Mouse (Mus musculus) midbrain, embryonic 12.5 days (tissue): ENCODE measurements around the gene St8sia1. TPM values are rescaled to one million over a fixed set of nuclear protein-coding genes. Genes with fewer than 3 reads are reported as not detected.

Source experiments
- ATAC-seq: fragments of 200-750 bp; cut with Nextera tagmentation; 2 replicates; pipeline ENCODE4 v1.8.0; 2017; ENCODE audit warnings: low read depth, moderate TSS enrichment, moderate library complexity; ENCODE audit not compliant: low FRiP score
- H3K27ac ChIP-seq: fragments of 300-500 bp; sonication (generic); replicated peaks from 2 replicates; pipeline ENCODE4 v1.5.1; 2016; ENCODE audit warnings: mild to moderate bottlenecking
- H3K27me3 ChIP-seq: fragments of 300-500 bp; sonication (generic); 2 replicates; pipeline ENCODE4 v1.6.1; 2016; ENCODE audit warnings: mild to moderate bottlenecking
- H3K36me3 ChIP-seq: fragments of 300-500 bp; sonication (generic); 2 replicates; pipeline ENCODE4 v1.6.1; 2016
- H3K4me1 ChIP-seq: fragments of 300-500 bp; sonication (generic); 2 replicates; pipeline ENCODE4 v1.6.1; 2016
- H3K4me2 ChIP-seq: fragments of 300-500 bp; sonication (generic); replicated peaks from 2 replicates; pipeline ENCODE4 v1.6.1; 2016; ENCODE audit warnings: mild to moderate bottlenecking, moderate library complexity
- H3K4me3 ChIP-seq: fragments of 300-500 bp; sonication (generic); 2 replicates; pipeline ENCODE4 v1.5.1; 2016; ENCODE audit warnings: mild to moderate bottlenecking
- H3K9ac ChIP-seq: fragments of 300-500 bp; sonication (generic); replicated peaks from 2 replicates; pipeline ENCODE4 v1.6.1; 2016; ENCODE audit warnings: mild to moderate bottlenecking, moderate library complexity
- H3K9me3 ChIP-seq: fragments of 300-500 bp; sonication (generic); 2 replicates; pipeline ENCODE4 v1.6.1; 2016; ENCODE audit warnings: mild to moderate bottlenecking
- WGBS: fragments of 180-500 bp; shearing (Covaris S2); methylation state at CpG from one replicate; pipeline ENCODE4 v1.1.7; 2016; 5-methylcytosine and 5-hydroxymethylcytosine counted together
- polyA plus RNA-seq: library from polyadenylated mRNA; unstranded; fragments of >200 nt; fragmentation: Nextera tagmentation; extraction: Ambion mirVana; gene quantifications from 2 replicates; pipeline ENCODE4 v1.2.1, GENCODE M21; 2016

Gene St8sia1
- polyA plus RNA-seq, 1 experiment from 2014 or later, result 7.9 TPM

GRCm38 (mm10) chr6:142869715-142870422 lies 94.4 kb downstream of the St8sia1 start:
- H3K9me3 ChIP-seq, result no peaks in the 10 kb centered on the region
- no peak overlapping the region for H3K4me2 ChIP-seq
- H3K4me1 ChIP-seq, result peaks cover 20% of the 10 kb centered on the region
- no peak overlapping the region for H3K27ac ChIP-seq
- no peak for ATAC-seq
- H3K4me3 ChIP-seq, result no peak overlapping the region
- H3K36me3 ChIP-seq, result 0 out of 2 replicates have a peak, but pooled peaks cover 3% of the 10 kb centered on the region
- H3K9ac ChIP-seq, result no peak overlapping the region
- no peaks in the 10 kb centered on the region for H3K27me3 ChIP-seq
- 87% methylated on average over 7 of the region's 7 CpGs for WGBS

- Histone ChIP-seq H3K4me1 (peaks cover 20% of the 10 kb centered on the region), H3K9ac (no peak overlapping the region; the same call in 1 of the 2 replicates), H3K36me3 (0 out of 2 replicates have a peak, but pooled peaks cover 9% of the 10 kb centered on the region), H3K27me3 (no peaks in the 10 kb centered on the region), H3K9me3 (no peaks in the 10 kb centered on the region), H3K27ac (peak overlapping the region; percentile 93), H3K4me3 (no peak overlapping the region), H3K4me2 (peak overlapping the region; percentile 29)
- 14% methylated on average over 9 of the region's 9 CpGs for WGBS
- ATAC-seq, result peak; percentile 85
Observed at GRCm38 (mm10) chr6:142867471-142868055, 96.7 kb downstream of the St8sia1 start.

- Histone ChIP-seq H3K4me3 (no peak overlapping the region), H3K27ac (peak overlapping the region; percentile 93), H3K9me3 (no peaks in the 10 kb centered on the region), H3K36me3 (peaks cover 14% of the 10 kb centered on the region; the same call in 1 of the 2 replicates), H3K9ac (no peak overlapping the region), H3K4me2 (peak overlapping the region; percentile 29), H3K27me3 (no peaks in the 10 kb centered on the region), H3K4me1 (peaks cover 20% of the 10 kb centered on the region)
- 95% methylated on average over 2 of the region's 2 CpGs for WGBS
- peak; percentile 51 for ATAC-seq
Observed at GRCm38 (mm10) chr6:142867023-142867422, 97.2 kb downstream of the St8sia1 start.

GRCm38 (mm10) chr6:142865199-142865598 lies 99.1 kb downstream of the St8sia1 start:
- H3K27ac ChIP-seq, result no peak overlapping the region
- peaks cover 16% of the 10 kb centered on the region; the same call in 1 of the 2 replicates for H3K36me3 ChIP-seq
- WGBS, result 93% methylated on average over 6 of the region's 6 CpGs
- no peaks in the 10 kb centered on the region for H3K27me3 ChIP-seq
- H3K9me3 ChIP-seq, result no peaks in the 10 kb centered on the region
- H3K4me1 ChIP-seq, result peaks cover 20% of the 10 kb centered on the region
- H3K9ac ChIP-seq, result no peak overlapping the region
- no peak for ATAC-seq
- H3K4me2 ChIP-seq, result no peak overlapping the region
- no peak overlapping the region for H3K4me3 ChIP-seq

GRCm38 (mm10) chr6:142863881-142864280 lies 100.4 kb downstream of the St8sia1 start:
- Histone ChIP-seq H3K9me3 (no peaks in the 10 kb centered on the region), H3K36me3 (peaks cover 16% of the 10 kb centered on the region; the same call in 1 of the 2 replicates), H3K27me3 (no peaks in the 10 kb centered on the region), H3K4me2 (no peak overlapping the region), H3K27ac (no peak overlapping the region), H3K4me1 (peaks cover 20% of the 10 kb centered on the region), H3K9ac (no peak overlapping the region), H3K4me3 (no peak overlapping the region)
- ATAC-seq, result no peak
- WGBS, result 93% methylated on average over 4 of the region's 4 CpGs

GRCm38 (mm10) chr6:142862265-142862664 lies 102.0 kb downstream of the St8sia1 start:
- H3K36me3 ChIP-seq, result peaks cover 16% of the 10 kb centered on the region; the same call in 1 of the 2 replicates
- no peak overlapping the region for H3K27ac ChIP-seq
- no peaks in the 10 kb centered on the region for H3K9me3 ChIP-seq
- no peak overlapping the region for H3K4me2 ChIP-seq
- H3K9ac ChIP-seq, result no peak overlapping the region
- H3K4me1 ChIP-seq, result peaks cover 10% of the 10 kb centered on the region
- H3K27me3 ChIP-seq, result no peaks in the 10 kb centered on the region
- ATAC-seq, result no peak
- WGBS, result 92% methylated on average over 3 of the region's 3 CpGs
- H3K4me3 ChIP-seq, result no peak overlapping the region

GRCm38 (mm10) chr6:142860396-142860795 lies 103.9 kb downstream of the St8sia1 start:
- H3K9me3 ChIP-seq, result no peaks in the 10 kb centered on the region
- H3K4me3 ChIP-seq, result no peak overlapping the region
- no peak overlapping the region for H3K4me2 ChIP-seq
- H3K36me3 ChIP-seq, result peaks cover 16% of the 10 kb centered on the region; the same call in 1 of the 2 replicates
- no peaks in the 10 kb centered on the region for H3K27me3 ChIP-seq
- H3K9ac ChIP-seq, result no peak overlapping the region
- peaks cover 14% of the 10 kb centered on the region; the same call in 1 of the 2 replicates for H3K4me1 ChIP-seq
- WGBS, result 100% methylated on average over 1 of the region's 1 CpGs
- no peak overlapping the region for H3K27ac ChIP-seq
- no peak for ATAC-seq

- peaks cover 14% of the 10 kb centered on the region; the same call in 1 of the 2 replicates for H3K4me1 ChIP-seq
- no peaks in the 10 kb centered on the region for H3K27me3 ChIP-seq
- H3K9me3 ChIP-seq, result no peaks in the 10 kb centered on the region
- H3K36me3 ChIP-seq, result peaks cover 13% of the 10 kb centered on the region; the same call in 1 of the 2 replicates
- H3K27ac ChIP-seq, result no peak overlapping the region
- no peak overlapping the region for H3K4me2 ChIP-seq
- no peak overlapping the region for H3K4me3 ChIP-seq
- ATAC-seq, result no peak
- no peak overlapping the region for H3K9ac ChIP-seq
- WGBS, result 89% methylated on average over 4 of the region's 4 CpGs
Observed at GRCm38 (mm10) chr6:142859946-142860345, 104.3 kb downstream of the St8sia1 start.

GRCm38 (mm10) chr6:142858937-142859336 lies 105.3 kb downstream of the St8sia1 start:
- Histone ChIP-seq H3K27ac (no peak overlapping the region), H3K4me1 (peaks cover 14% of the 10 kb centered on the region; the same call in 1 of the 2 replicates), H3K27me3 (no peaks in the 10 kb centered on the region), H3K9ac (no peak overlapping the region), H3K4me2 (no peak overlapping the region), H3K36me3 (peaks cover 13% of the 10 kb centered on the region; the same call in 1 of the 2 replicates), H3K4me3 (no peak overlapping the region), H3K9me3 (no peaks in the 10 kb centered on the region)
- 99% methylated on average over 2 of the region's 2 CpGs for WGBS
- no peak for ATAC-seq

- H3K4me3 ChIP-seq, result no peak overlapping the region
- ATAC-seq, result peak; percentile 80
- WGBS, result 65% methylated on average over 3 of the region's 3 CpGs
- peaks cover 14% of the 10 kb centered on the region; the same call in 1 of the 2 replicates for H3K4me1 ChIP-seq
- no peaks in the 10 kb centered on the region for H3K36me3 ChIP-seq
- H3K27me3 ChIP-seq, result no peaks in the 10 kb centered on the region
- no peak overlapping the region for H3K9ac ChIP-seq
- peak overlapping the region; percentile 67 for H3K27ac ChIP-seq
- no peaks in the 10 kb centered on the region for H3K9me3 ChIP-seq
- H3K4me2 ChIP-seq, result no peak overlapping the region
Observed at GRCm38 (mm10) chr6:142856258-142856874, 107.9 kb downstream of the St8sia1 start.

- H3K9ac ChIP-seq, result no peak overlapping the region
- H3K4me2 ChIP-seq, result no peak overlapping the region
- peak overlapping the region; percentile 54; the same call in 1 of the 2 replicates for H3K27ac ChIP-seq
- ATAC-seq, result no peak; the same call in 1 of the 2 replicates
- H3K4me3 ChIP-seq, result no peak overlapping the region
- WGBS, result 84% methylated on average over 5 of the region's 5 CpGs
- H3K36me3 ChIP-seq, result no peaks in the 10 kb centered on the region
- peaks cover 14% of the 10 kb centered on the region; the same call in 1 of the 2 replicates for H3K4me1 ChIP-seq
- no peaks in the 10 kb centered on the region for H3K9me3 ChIP-seq
- no peaks in the 10 kb centered on the region for H3K27me3 ChIP-seq
Observed at GRCm38 (mm10) chr6:142855761-142856160, 108.5 kb downstream of the St8sia1 start.
